Mouse (Mus musculus): ENCODE data around the gene Cd83.

Gene Cd83

GRCm38 (mm10) chr13:43806371-43807271 is 22.0 kb downstream of the Cd83 start:
- DNase-seq (ENCODE audit: low spot score): no peak

- DNase-seq (ENCODE audit: low spot score): no peak
Measured at GRCm38 (mm10) chr13:43807272-43807675, 22.7 kb downstream of the Cd83 start.

- DNase-seq (ENCODE audit: low spot score): no peak
Measured at GRCm38 (mm10) chr13:43810621-43811020, 26.0 kb downstream of the Cd83 start.

DNA sequence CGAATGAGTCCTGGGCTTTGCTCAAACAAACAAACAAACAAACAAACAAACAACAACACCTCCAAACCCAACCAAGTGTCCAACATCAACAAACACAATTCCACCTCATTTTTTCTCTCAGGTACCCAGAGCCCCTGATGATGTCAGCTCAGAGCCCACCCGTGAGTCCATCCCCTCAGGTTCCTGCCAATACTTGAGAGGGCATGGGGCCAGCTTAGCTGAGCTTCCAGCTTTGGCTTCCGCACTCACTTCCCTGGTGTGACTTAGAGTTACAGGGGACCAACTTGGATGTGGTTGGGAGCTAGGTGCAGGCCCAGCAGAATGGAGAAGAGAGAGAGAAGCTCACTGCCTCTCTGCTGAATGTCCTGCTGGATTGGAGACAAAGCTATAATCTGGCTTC is 27.3 kb downstream of the Cd83 start:
- DNase-seq (ENCODE audit: low spot score): no peak

DNA sequence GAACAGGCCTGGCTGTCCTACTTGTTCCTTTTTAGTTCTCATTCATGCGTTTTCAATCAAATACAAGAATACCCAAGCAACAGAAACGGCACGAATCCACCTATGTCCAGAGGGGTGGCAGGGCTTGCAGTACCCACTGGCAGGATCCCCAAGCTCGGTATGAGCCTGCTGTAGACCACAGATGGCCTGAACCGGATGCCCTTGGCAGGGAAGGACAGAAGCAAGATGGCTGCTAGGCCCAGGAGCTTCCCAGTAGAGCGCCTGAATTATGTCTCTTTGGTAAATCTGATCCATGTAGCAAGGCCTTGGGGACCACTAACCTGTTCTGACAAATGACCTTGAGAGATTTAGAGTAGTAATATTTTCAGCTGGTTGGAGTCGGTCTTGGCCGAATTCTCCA is 28.9 kb downstream of the Cd83 start:
- DNase-seq (ENCODE audit: low spot score): no peak

DNA sequence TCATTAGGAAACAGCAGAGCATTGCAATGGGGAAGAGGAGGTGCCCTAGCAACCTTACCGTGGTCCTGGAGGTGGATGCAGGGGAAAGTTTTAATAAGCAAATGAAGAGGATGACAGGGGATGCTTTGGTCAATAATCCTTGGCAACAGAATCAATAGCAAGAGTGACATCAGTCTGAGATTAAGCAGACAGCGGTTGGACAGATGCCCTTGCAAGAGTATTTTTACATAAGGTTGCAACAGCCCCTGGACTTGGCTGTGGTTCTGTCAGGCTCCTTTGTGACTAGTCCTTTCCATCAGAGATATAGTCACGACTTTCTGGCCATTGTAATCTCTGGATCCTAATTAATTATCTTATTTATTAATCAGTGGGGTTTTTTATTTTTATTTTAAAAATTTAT is 32.9 kb downstream of the Cd83 start:
- DNase-seq (ENCODE audit: low spot score): no peak

DNA sequence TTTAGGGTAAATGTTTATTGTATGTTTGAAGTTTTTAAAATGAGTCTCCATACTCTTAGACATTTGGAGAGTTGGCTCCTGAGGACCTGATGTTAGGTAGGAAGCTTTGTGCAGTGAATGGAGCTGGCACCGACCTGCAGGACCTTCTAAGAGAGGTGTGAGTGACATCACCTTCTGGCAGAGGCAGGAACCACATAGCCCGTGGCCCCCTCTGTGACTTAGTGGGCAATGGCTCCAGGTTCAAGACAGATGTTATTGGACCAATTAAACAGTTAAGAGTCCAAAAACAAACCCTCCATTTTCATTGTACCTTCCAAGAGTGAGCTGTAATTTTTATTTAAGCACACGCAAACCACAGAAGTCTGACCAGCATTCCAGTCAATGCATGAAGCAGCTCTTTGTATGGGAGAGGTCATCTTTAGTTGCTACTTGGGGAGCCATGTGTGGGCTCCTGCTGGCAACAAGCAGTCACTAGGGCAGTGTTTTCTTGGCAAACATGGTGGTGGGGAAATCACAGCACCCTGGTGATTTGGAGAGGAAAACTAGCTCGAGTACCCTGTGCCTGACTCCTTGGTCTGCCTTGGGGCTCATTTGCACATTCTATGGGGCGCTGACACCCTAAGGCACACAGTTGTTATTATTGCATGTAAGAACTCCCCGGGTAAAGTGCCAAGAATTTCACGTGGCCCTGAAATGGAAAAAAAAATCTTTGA is 33.9 kb downstream of the Cd83 start:
- no peak for DNase-seq (ENCODE audit: low spot score)

- DNase-seq (ENCODE audit: low spot score): no peak
Measured at GRCm38 (mm10) chr13:43819020-43819310, 34.4 kb downstream of the Cd83 start.

DNA sequence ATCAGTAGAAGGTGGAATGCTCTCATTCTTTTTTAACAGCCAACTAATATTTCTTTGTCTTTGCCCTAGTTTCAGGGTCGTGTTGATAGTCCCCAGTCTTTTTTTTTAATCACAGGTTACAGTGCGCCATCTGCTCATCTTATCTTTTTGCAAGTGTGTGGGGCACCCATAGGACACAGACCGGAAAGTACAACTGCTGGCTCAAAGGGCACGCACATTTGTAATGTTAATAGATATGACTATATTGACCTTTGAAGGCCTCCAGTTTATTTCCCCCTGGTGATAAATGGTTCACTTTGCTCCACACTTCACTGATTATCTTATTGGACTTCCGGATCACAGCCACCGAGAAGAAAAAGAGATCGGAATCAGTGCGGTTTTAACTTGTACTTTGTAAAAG is 35.5 kb downstream of the Cd83 start:
- DNase-seq (ENCODE audit: low spot score): no peak

DNA sequence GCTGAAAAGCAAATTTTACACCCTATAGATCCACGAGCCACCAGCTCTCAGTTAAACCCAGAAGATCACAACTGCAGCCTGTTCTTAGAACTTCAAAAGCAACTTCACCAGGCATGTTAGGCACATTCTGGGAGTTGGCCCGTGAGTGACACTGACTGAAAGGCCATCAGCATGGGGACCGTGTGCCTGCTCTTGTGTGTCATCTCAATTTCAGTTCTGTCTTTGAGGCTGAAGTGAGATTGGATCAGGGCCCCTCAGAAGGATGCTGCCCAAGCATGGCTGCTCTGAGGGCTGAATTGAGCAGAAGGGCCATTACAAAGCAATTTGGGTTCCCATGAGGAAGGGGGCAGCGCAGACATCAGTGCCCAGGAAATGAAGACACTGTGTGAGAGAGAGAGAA is 37.7 kb downstream of the Cd83 start:
- no peak for DNase-seq (ENCODE audit: low spot score)

DNA sequence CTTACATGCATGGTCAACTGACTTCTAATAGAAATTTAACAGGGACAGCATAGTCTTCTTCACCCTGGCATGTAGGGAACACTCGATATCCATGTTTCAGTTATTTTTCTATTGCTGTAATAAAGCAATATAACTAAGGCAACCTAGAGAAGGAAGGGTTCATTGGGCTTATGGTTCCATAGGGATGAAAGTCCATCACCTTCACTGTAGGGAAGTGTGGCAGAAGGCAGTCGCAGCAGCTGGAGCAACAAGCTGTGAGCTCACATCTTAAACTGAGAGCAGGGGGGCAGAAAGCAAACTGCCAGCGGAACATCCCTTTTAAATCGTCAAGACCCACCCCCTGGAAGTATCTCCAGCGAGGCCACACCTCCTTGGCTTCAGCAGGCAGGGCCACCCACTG is 44.1 kb downstream of the Cd83 start:
- DNase-seq (ENCODE audit: low spot score): no peak

- no peak for DNase-seq (ENCODE audit: low spot score)
Measured at GRCm38 (mm10) chr13:43830892-43831673, 46.5 kb downstream of the Cd83 start.

- DNase-seq (ENCODE audit: low spot score): no peak
Measured at GRCm38 (mm10) chr13:43832731-43833130, 48.2 kb downstream of the Cd83 start.

GRCm38 (mm10) chr13:43836376-43836775 is 51.8 kb downstream of the Cd83 start:
- DNase-seq (ENCODE audit: low spot score): no peak

DNA sequence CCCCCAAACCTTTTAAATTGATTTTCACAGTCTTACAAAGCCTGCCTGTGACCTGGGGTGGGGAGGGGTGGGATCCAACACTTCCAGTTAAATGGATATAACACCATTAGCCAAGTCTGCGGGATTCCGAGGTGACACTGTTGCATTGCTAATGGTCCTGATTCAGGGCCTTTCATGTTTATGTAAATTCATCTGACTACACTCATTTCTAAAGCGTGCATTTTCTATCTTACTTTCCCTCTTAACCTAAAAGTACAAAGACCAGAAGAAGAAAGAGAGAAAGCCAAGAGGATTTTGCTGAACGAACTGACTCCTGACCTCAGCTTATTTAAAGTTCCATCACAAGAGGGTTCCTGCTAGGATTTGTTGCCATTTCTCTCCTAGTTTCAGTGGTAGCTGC is 53.2 kb downstream of the Cd83 start:
- no peak for DNase-seq (ENCODE audit: low spot score)

- no peak for DNase-seq (ENCODE audit: low spot score)
Measured at GRCm38 (mm10) chr13:43845151-43845550, 60.6 kb downstream of the Cd83 start.

GRCm38 (mm10) chr13:43847186-43847585 is 62.6 kb downstream of the Cd83 start:
- DNase-seq (ENCODE audit: low spot score): no peak

- no peak for DNase-seq (ENCODE audit: low spot score)
Measured at GRCm38 (mm10) chr13:43849816-43850215, 65.2 kb downstream of the Cd83 start.

DNA sequence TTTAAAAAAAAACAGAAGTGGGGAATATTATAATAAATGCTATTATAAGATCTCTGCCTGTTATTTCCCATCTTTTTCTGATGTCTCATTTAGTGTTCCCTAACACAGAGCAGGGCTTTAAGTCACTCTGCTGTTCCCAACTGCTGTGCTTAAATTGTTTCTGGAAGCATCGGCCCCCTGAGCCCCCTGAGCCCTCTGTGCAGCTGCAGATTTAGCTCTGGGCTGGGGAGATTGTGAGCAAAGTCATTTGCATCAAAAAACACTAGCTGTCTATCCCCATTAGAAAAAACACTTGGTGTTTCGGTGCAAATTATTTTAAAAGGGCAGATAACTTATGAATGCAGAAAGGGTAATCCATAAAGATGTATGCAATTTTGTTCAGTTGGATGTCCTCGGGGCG is 66.5 kb downstream of the Cd83 start:
- no peak for DNase-seq (ENCODE audit: low spot score)

Measured in yolk sac, embryonic 10.5 days (tissue).